Mouse (Mus musculus) forebrain, postnatal 0 days (tissue): ENCODE results near the gene Gm49320. TPM values are rescaled to one million over a fixed set of nuclear protein-coding genes. Genes with fewer than 3 reads are reported as not detected.

Source experiments
- ATAC-seq: fragments of 200-750 bp; cut with Nextera tagmentation; 2 replicates; pipeline ENCODE4 v1.8.0; 2017; ENCODE audit warnings: mild to moderate bottlenecking, moderate library complexity
- DNase-seq: peaks from one replicate; pipeline ENCODE4 v3.0.0-alpha.2; 2015
- H3K27ac ChIP-seq: fragments of 300-500 bp; sonication (generic); 2 replicates; pipeline ENCODE4 v1.5.1; 2014; ENCODE audit warnings: low read depth, mild to moderate bottlenecking, antibody characterized with exemption, low read length, moderate library complexity, mixed read lengths
- H3K27me3 ChIP-seq: fragments of 300-500 bp; sonication (generic); 2 replicates; pipeline ENCODE4 v1.6.1; 2014; ENCODE audit warnings: mild to moderate bottlenecking, low read length, mixed read lengths; ENCODE audit not compliant: insufficient read depth
- H3K36me3 ChIP-seq: fragments of 300-500 bp; sonication (generic); 2 replicates; pipeline ENCODE4 v1.6.1; 2014; ENCODE audit warnings: mild to moderate bottlenecking, moderate library complexity; ENCODE audit not compliant: insufficient read depth
- H3K4me1 ChIP-seq: fragments of 300-500 bp; sonication (generic); 2 replicates; pipeline ENCODE4 v1.6.1; 2014; ENCODE audit warnings: antibody characterized with exemption; ENCODE audit not compliant: insufficient read depth
- H3K4me2 ChIP-seq: fragments of 300-500 bp; sonication (generic); 2 replicates; pipeline ENCODE4 v1.6.1; 2014; ENCODE audit warnings: low read depth, mild to moderate bottlenecking, moderate library complexity
- H3K4me3 ChIP-seq: fragments of 300-500 bp; sonication (generic); 2 replicates; pipeline ENCODE4 v1.5.1; 2014; ENCODE audit warnings: low read depth, low read length, mixed read lengths
- H3K9ac ChIP-seq: fragments of 300-500 bp; sonication (generic); 2 replicates; pipeline ENCODE4 v1.6.1; 2014; ENCODE audit warnings: mild to moderate bottlenecking
- H3K9me3 ChIP-seq: fragments of 300-500 bp; sonication (generic); 2 replicates; pipeline ENCODE4 v1.6.1; 2016; ENCODE audit warnings: low read length
- CTCF ChIP-seq: sonication (generic); IDR thresholded peaks from 2 replicates; pipeline ENCODE4 v1.5.1; 2016; ENCODE audit warnings: antibody characterized with exemption, control low read depth, low read depth
- WGBS: fragments of 180-500 bp; shearing (Covaris S2); extraction: QIAGEN DNeasy Blood & Tissue Kit; methylation state at CpG from one replicate; pipeline ENCODE4 v1.1.7; 2014; 5-methylcytosine and 5-hydroxymethylcytosine counted together
- polyA plus RNA-seq: library from polyadenylated mRNA; unstranded; fragments of >200 nt; fragmentation: Nextera tagmentation; extraction: Ambion mirVana; gene quantifications from 2 replicates; pipeline ENCODE4 v1.2.1, GENCODE M21; 2015
- total RNA-seq: library from RNA; depleted of rRNA; stranded (reverse); fragments of >200 nt; gene quantifications from 2 replicates; pipeline ENCODE4 v1.2.3, GENCODE M21; 2014; rRNA removed

The Gm49320 gene
- total and polyA plus RNA-seq, 2 experiments from 2014 or later, result 0.67 TPM; not detected in 1

GRCm38 (mm10) chr8:4275275-4276110, 36.8 kb downstream of the Gm49320 start, which contains the start of gene Timm44:
Gene Timm44, minus strand, starts transcription at chr8:4275913.
- no peaks in the 10 kb centered on the region for H3K27me3 ChIP-seq
- H3K27ac ChIP-seq, result peak within 1 kb of the TSS; percentile 80
- WGBS, result 1% methylated on average over 39 of the region's 39 CpGs

GRCm38 (mm10) chr8:4276111-4276465, 37.4 kb downstream of the Gm49320 start:
- Histone ChIP-seq H3K36me3 (peaks cover 17% of the 10 kb centered on the region; the same call in 1 of the 2 replicates), H3K4me1 (peaks cover 7% of the 10 kb centered on the region; the same call in 1 of the 2 replicates), H3K27ac (peak overlapping the region; percentile 80), H3K4me3 (peak overlapping the region; percentile 77), H3K27me3 (no peaks in the 10 kb centered on the region), H3K9ac (peak overlapping the region; percentile 77), H3K9me3 (no peaks in the 10 kb centered on the region), H3K4me2 (peak overlapping the region; percentile 74)
- DNase-seq (no peak), ATAC-seq (peak; percentile 61)
- no peak for TF ChIP-seq CTCF
- 23% methylated on average over 9 of the region's 9 CpGs for WGBS

More at GRCm38 (mm10) chr8:4275275-4276110, 36.8 kb downstream of the Gm49320 start, which contains the start of gene Timm44:
- H3K4me3 ChIP-seq, result peak within 1 kb of the TSS; percentile 77
- no peaks in the 10 kb centered on the region for H3K9me3 ChIP-seq
- H3K4me1 ChIP-seq, result peaks cover 7% of the 10 kb centered on the region; the same call in 1 of the 2 replicates
- H3K4me2 ChIP-seq, result peak within 1 kb of the TSS; percentile 74
- peak; percentile 98 for DNase-seq
- no peak for TF ChIP-seq CTCF
- ATAC-seq, result peak; percentile 99
- peak within 1 kb of the TSS; percentile 77 for H3K9ac ChIP-seq
- peaks cover 17% of the 10 kb centered on the region; the same call in 1 of the 2 replicates for H3K36me3 ChIP-seq

- H3K27ac ChIP-seq, result no peak overlapping the region
- H3K9ac ChIP-seq, result no peak overlapping the region
- H3K9me3 ChIP-seq, result no peaks in the 10 kb centered on the region
- no peak overlapping the region for H3K4me2 ChIP-seq
- 89% methylated on average over 5 of the region's 5 CpGs for WGBS
- peak; percentile 26; the same call in 1 of the 2 replicates for ATAC-seq
- H3K4me3 ChIP-seq, result no peak overlapping the region
- TF ChIP-seq CTCF, result peak; percentile 39
- H3K36me3 ChIP-seq, result peaks cover 66% of the 10 kb centered on the region
- no peaks in the 10 kb centered on the region for H3K27me3 ChIP-seq
- DNase-seq, result no peak
- no peaks in the 10 kb centered on the region for H3K4me1 ChIP-seq
Observed at GRCm38 (mm10) chr8:4292738-4293137, 54.1 kb downstream of the Gm49320 start.

GRCm38 (mm10) chr8:4297822-4298221, 59.2 kb downstream of the Gm49320 start:
- H3K27me3 ChIP-seq, result no peaks in the 10 kb centered on the region
- no peak for TF ChIP-seq CTCF
- no peaks in the 10 kb centered on the region for H3K4me1 ChIP-seq
- H3K4me2 ChIP-seq, result no peak overlapping the region
- H3K9me3 ChIP-seq, result no peaks in the 10 kb centered on the region
- DNase-seq (no peak), ATAC-seq (no peak)
- WGBS, result 86% methylated on average over 4 of the region's 4 CpGs
- no peak overlapping the region for H3K9ac ChIP-seq
- no peak overlapping the region for H3K27ac ChIP-seq
- H3K36me3 ChIP-seq, result peaks cover 72% of the 10 kb centered on the region
- no peak overlapping the region for H3K4me3 ChIP-seq

Other genes with a start within 250 kb of the Gm49320 start
- gene Cd209f, start 133.0 kb upstream of the Gm49320 start, total RNA-seq, result 0.62 TPM in 1 of 2 replicates, not detected in the other
- 0.62 and 0.78 TPM in 2 replicates for gene Cd209f, start 133.0 kb upstream of the Gm49320 start, polyA plus RNA-seq
- gene Cd209g, start 104.8 kb upstream of the Gm49320 start, total RNA-seq, result 0.76 TPM in 1 of 2 replicates, not detected in the other
- not detected in 2 replicates for gene Cd209g, start 104.8 kb upstream of the Gm49320 start, polyA plus RNA-seq
- gene Evi5l, start 72.3 kb upstream of the Gm49320 start, total RNA-seq, result 156 and 159 TPM in 2 replicates
- gene Evi5l, start 72.3 kb upstream of the Gm49320 start, polyA plus RNA-seq, result 82.5 and 90.3 TPM in 2 replicates
- 12.7 and 14.8 TPM in 2 replicates for gene Prr36, start 21.4 kb upstream of the Gm49320 start, total RNA-seq
- gene Prr36, start 21.4 kb upstream of the Gm49320 start, polyA plus RNA-seq, result 28.8 and 37.2 TPM in 2 replicates
- gene Lrrc8e, start 12.0 kb upstream of the Gm49320 start, total RNA-seq, result not detected in 2 replicates
- 0.08 TPM in 1 of 2 replicates, not detected in the other for gene Lrrc8e, start 12.0 kb upstream of the Gm49320 start, polyA plus RNA-seq
- gene Map2k7, start 125 bp upstream of the Gm49320 start, total RNA-seq, result 26.3 and 45.8 TPM in 2 replicates
- 19.2 and 24.4 TPM in 2 replicates for gene Map2k7, start 125 bp upstream of the Gm49320 start, polyA plus RNA-seq
- gene Tgfbr3l, start 9.3 kb downstream of the Gm49320 start, total RNA-seq, result 8.4 and 18.6 TPM in 2 replicates
- 1.1 and 1.3 TPM in 2 replicates for gene Tgfbr3l, start 9.3 kb downstream of the Gm49320 start, polyA plus RNA-seq
- gene Snapc2, start 14.2 kb downstream of the Gm49320 start, total RNA-seq, result 56.8 and 58.2 TPM in 2 replicates
- gene Snapc2, start 14.2 kb downstream of the Gm49320 start, polyA plus RNA-seq, result 56.0 and 65.5 TPM in 2 replicates
- 111 and 113 TPM in 2 replicates for gene Ctxn1, start 20.4 kb downstream of the Gm49320 start, total RNA-seq
- gene Ctxn1, start 20.4 kb downstream of the Gm49320 start, polyA plus RNA-seq, result 452 and 513 TPM in 2 replicates
- gene Timm44, start 37.0 kb downstream of the Gm49320 start, total RNA-seq, result 65.7 and 67.9 TPM in 2 replicates
- gene Timm44, start 37.0 kb downstream of the Gm49320 start, polyA plus RNA-seq, result 33.7 and 35.1 TPM in 2 replicates
- gene Ccl25, start 86.3 kb downstream of the Gm49320 start, total RNA-seq, result 9.9 and 11.8 TPM in 2 replicates
- gene Ccl25, start 86.3 kb downstream of the Gm49320 start, polyA plus RNA-seq, result 18.4 and 19.2 TPM in 2 replicates
- gene Elavl1, start 86.5 kb downstream of the Gm49320 start, total RNA-seq, result 49.2 and 66.6 TPM in 2 replicates
- gene Elavl1, start 86.5 kb downstream of the Gm49320 start, polyA plus RNA-seq, result 46.7 and 60.7 TPM in 2 replicates